1 mouse cellular context compared by ENCODE assay signal in genomic region chr8:105231503-105232320, GRCm38 (mm10).
TF ChIP-seq lines count a peak whose summit lies in the region.

No protein-coding gene starts in this region.

TF ChIP-seq in ES-E14, 5 proteins besides CTCF, POLR2A, EP300 and RAD21:
- TF ChIP-seq ZNF384 (IDR thresholded peaks at IDR 0.05; ENCODE audit: low read depth, low read length), result peak; percentile 67
- no peak for TF ChIP-seq HCFC1 (IDR thresholded peaks at IDR 0.05; ENCODE audit: borderline replicate concordance, insufficient read depth, low read length)
TF ChIP-seq in ES-E14: peak in this region for 1.
